Mouse (Mus musculus) heart, adult 11 months (tissue): ENCODE measurements around the gene Nf1.

Experiments used
- DNase-seq: peaks from one replicate; pipeline ENCODE4 v3.0.0; 2022

Nf1 gene

DNA sequence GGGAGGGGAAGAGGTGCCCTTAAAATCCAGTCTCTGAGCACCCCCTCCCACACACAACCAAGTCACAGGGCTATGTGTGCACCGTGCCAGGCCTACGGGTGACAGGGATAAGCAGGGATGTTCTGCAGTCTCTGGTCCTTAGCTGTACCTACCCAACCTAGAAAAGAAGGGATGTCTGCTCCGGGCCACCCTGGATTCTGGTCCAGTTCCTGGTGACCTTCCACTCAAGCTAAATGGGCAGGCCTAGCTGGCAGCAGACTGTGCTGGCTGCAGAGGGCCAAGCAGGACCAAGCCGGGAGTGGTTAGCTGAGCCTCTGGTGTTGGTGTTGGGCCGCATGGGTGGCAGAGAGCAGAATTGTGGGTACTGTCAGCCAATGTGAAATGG, 252.1 kb downstream of the Nf1 start:
- no peak for DNase-seq

DNA sequence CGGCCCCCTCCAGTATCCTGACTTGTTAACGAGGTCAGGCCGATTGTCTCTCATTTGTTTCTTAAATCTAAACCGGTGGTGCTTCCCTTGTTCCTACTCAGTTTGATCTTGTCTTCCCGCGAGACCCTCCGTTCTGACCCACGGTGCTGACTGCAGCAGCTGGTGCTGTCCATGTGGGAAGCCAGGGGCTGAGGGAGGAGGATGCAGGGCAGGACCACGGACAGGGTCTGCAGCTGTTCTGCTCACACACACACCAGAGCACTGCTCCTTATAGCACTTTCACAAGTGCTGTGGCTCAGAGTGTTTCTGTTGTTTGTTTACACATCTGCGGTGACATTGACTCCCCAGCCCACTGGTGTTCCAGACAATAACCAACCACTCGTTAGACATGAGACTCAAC, 254.0 kb downstream of the Nf1 start:
- no peak for DNase-seq

GRCm38 (mm10) chr11:79610454-79610853, 271.0 kb downstream of the Nf1 start:
- DNase-seq: no peak

DNA sequence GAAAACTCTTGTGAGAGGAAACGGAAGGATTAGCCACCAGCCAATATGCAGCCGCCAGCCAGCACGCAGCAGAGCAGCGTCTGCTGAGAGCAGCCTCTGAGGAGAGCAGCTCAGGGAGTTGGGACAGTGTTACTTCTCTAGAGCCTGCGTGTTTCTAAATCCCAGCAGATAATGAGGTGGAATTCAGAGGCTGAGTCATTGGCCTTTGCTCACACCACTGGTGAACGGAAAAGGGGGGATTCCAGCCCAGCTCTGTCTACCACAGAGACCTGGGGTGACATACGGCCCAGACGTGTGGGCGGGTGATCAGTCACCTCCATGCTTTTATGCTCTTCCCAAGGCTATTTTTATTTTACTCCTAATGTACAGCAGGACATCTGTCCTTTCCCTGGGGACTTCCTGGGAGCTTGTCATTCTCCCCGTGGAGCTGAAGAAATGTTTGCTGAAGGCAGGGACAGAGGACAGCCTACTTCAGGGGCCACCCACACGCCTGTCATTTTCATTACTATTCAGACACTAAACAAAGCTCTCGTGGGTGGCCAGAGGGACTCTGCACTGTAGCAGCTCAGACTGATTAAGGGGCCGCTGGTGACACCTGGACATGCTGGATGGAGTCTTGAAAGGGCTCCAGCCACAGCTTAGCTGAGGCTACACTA, 271.6 kb downstream of the Nf1 start:
- peak; percentile 92 for DNase-seq

- DNase-seq: no peak
Measured at GRCm38 (mm10) chr11:79612046-79612600, 272.6 kb downstream of the Nf1 start.

GRCm38 (mm10) chr11:79613084-79613483, 273.6 kb downstream of the Nf1 start:
- no peak for DNase-seq

DNA sequence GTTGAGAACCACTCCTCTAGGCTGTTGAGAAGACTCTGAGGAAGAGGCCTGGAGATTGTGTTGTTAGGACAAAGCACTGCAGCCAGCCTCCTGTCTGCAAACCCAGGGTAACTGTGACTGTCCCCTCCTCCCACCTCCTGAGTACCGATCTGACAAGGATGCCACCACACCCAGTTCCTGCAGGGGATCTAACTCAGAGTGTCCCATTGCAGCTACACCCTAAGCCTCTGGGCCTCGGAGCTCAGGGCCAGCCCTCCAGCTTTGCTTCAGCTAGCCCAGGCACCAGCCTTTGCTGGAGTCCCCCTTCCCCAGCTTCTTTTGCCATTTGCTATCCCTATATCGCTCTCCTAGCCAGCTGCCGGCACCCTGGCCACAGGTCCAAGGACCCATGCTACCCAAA, 274.2 kb downstream of the Nf1 start:
- DNase-seq: no peak

DNA sequence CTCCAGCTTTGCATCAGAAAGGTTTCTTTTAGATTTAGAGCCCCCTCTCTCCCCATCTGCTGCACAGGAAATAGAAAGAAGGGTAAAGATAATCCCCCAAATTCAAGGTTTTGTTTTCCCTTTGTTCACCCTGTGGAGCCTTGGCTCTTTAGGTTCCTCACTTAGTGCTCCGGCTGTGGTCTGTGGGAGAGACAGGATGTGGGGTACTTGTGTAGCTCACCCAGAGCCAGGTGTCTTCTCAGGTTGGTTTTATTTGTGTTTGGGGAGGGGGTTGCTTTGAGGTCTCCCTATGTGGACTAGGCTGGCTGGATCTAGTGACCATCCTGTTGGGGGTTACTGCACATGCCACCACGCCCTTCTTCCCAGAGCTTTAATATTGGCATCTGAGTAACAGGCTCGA, 275.4 kb downstream of the Nf1 start:
- no peak for DNase-seq

DNA sequence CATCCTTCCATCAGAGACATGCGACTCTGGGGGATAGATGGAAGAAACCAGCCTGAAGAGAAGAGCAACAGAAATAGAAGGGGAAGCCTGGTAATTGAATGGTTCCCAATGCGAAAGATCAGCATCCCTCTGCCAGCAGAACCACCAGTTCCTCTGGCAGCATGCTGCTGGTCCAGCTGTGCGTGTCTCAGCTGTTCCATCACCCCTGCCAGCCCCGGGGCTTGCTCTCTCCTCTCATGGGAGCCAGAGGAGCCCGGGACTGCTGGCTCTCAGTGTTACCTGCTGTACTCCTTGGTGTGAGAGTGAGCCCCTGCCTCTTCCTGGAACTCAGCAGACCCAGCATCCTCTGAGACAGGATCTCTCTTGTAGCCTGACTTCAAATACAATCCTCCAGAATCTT, 276.4 kb downstream of the Nf1 start:
- DNase-seq: no peak

DNA sequence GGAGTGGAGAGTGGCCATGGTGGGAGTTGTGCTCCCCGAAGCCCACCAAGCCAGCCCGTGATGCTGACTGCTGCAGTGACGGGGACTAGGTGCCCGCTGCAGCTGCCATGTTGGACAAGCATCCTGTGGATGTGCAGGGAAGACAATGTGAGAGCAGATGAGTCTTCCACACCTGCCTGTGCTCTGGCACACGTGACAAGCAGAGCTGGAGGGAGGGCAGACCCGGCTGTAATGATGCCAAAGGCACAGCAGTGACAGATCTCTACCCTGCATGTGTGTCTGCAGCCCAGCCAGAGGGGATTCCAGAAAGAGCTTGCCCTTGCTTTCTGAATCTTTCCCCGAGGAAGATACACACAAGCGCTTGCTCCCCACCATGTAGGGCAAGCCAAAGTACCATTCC, 278.5 kb downstream of the Nf1 start:
- DNase-seq: no peak

GRCm38 (mm10) chr11:79623029-79623428, 283.5 kb downstream of the Nf1 start:
- peak; percentile 94 for DNase-seq

DNA sequence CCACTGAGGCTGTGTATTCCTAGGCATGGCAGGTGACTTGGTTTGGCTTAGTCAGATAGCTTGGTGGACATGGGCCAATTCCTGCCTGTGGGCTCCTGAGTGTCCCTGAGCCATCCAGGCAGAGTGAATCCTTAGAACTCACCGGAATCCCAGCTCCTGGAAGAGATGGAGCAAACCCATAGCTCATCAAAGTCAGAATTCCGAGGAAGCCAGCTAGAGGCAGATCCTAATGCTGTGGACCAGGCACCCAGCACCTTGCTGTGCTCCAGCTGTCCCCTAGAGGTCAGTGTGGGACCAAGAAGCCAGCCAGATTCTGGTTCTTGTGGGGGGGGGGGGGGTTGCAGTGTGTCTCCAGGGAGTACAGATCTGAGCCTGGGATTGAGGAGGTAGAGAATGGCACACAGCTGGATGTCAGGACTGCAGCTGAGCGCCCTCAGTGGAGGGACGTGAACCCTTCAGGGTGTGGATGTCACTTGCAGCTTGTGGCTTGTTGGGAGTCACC, 285.4 kb downstream of the Nf1 start:
- DNase-seq: peak; percentile 94

- no peak for DNase-seq
Measured at GRCm38 (mm10) chr11:79628716-79629115, 289.2 kb downstream of the Nf1 start.

DNA sequence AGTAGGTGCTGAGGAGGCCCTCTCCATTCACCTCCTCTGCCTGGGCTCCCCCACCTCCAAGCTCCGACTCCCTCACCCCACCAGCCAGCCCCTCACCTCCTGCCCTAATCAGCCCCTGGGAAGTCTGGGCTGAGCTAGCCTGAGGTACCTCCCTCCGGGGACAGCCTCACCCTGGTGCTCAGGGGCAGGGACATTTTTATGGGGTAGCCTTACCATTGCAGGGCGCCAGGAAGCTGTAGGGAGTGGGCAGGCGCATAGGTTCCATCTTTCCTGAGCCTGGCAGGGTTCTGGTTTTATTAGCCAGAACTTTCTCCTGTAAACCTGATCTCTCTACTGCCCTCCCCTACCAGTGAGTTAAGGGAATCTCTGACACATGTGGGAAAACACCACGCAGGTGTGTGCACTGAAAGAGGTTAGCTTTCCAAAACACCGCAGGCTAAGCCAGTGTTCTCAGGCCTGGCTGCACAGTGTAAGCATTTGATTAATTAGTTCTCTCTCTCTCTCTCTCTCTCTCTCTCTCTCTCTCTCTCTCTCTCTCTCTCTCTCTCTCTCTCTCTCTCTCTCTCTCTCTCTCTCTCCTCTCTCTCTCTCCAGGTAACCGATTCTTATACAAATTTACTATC, 290.4 kb downstream of the Nf1 start:
- no peak for DNase-seq

DNA sequence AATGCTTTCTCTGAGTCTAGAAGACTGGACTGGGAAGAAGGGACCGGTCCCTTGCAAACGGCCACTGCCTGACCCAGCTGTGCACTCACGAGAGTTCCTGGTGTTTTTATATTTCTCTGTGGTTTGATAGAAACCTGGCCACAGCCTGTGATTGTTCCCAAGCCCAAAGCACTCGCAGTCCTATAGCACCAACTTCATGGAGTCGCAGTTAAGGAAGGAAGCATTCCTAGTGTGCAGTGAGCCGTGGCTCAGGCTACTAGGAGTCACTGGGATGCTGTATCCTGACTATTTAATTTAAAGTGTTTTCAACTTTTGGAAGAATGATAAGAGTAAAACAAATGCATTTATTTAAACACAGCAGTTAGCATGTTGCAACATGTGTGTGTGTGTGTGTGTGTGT, 291.0 kb downstream of the Nf1 start:
- no peak for DNase-seq
